Mouse (Mus musculus): ENCODE data around the gene Nobox. TPM values are rescaled to one million over a fixed set of nuclear protein-coding genes. Genes with fewer than 3 reads are reported as not detected.

Nobox gene
- polyA plus RNA-seq, 1 experiment from 2014 or later, result not detected

- peaks cover 6% of the 10 kb centered on the region for H3K4me1 ChIP-seq (replicated peaks; ENCODE audit: control insufficient read depth, insufficient read depth)
- H3K36me3 ChIP-seq (ENCODE audit: control insufficient read depth, insufficient read depth, low read length), result peaks cover 10% of the 10 kb centered on the region; the same call in 1 of the 2 replicates
- H3K9me3 ChIP-seq (ENCODE audit: control insufficient read depth, low read length), result no peaks in the 10 kb centered on the region
- 20% methylated on average over 6 of the region's 6 CpGs for WGBS
- ATAC-seq (ENCODE audit: low FRiP score, low TSS enrichment) (peak; percentile 88), DNase-seq (ENCODE audit: low spot score) (peak; percentile 38)
- no peak overlapping the region for H3K4me2 ChIP-seq (replicated peaks; ENCODE audit: low read depth)
- TF ChIP-seq EP300 (optimal IDR thresholded peaks at IDR 0.05) (no peak), CTCF (IDR thresholded peaks at IDR 0.05; ENCODE audit: low read depth) (no peak)
- no peak overlapping the region for H3K4me3 ChIP-seq (ENCODE audit: low read depth, low read length)
- H3K27me3 ChIP-seq (ENCODE audit: control insufficient read depth, insufficient read depth, low read length), result no peaks in the 10 kb centered on the region
- H3K9ac ChIP-seq (ENCODE audit: low read length), result no peak overlapping the region
- peak overlapping the region; percentile 74 for H3K27ac ChIP-seq (replicated peaks)
Measured at GRCm38 (mm10) chr6:43292471-43293076, 16.8 kb downstream of the Nobox start.

- DNase-seq (ENCODE audit: low spot score), result no peak
- H3K27ac ChIP-seq (replicated peaks), result peak overlapping the region; percentile 74
- peaks cover 10% of the 10 kb centered on the region; the same call in 1 of the 2 replicates for H3K36me3 ChIP-seq (ENCODE audit: control insufficient read depth, insufficient read depth, low read length)
- H3K9me3 ChIP-seq (ENCODE audit: control insufficient read depth, low read length), result no peaks in the 10 kb centered on the region
- no peak for TF ChIP-seq CTCF (IDR thresholded peaks at IDR 0.05; ENCODE audit: low read depth)
- TF ChIP-seq EP300 (optimal IDR thresholded peaks at IDR 0.05), result no peak
- no peak overlapping the region for H3K9ac ChIP-seq (ENCODE audit: low read length)
- no peaks in the 10 kb centered on the region for H3K27me3 ChIP-seq (ENCODE audit: control insufficient read depth, insufficient read depth, low read length)
- 32% methylated on average over 3 of the region's 3 CpGs for WGBS
- H3K4me3 ChIP-seq (ENCODE audit: low read depth, low read length), result no peak overlapping the region
- ATAC-seq (ENCODE audit: low FRiP score, low TSS enrichment), result peak; percentile 72
- H3K4me1 ChIP-seq (replicated peaks; ENCODE audit: control insufficient read depth, insufficient read depth), result peaks cover 6% of the 10 kb centered on the region
- H3K4me2 ChIP-seq (replicated peaks; ENCODE audit: low read depth), result no peak overlapping the region
Measured at GRCm38 (mm10) chr6:43292041-43292440, 17.3 kb downstream of the Nobox start.

- no peak for DNase-seq (ENCODE audit: low spot score)
- Histone ChIP-seq H3K4me2 (replicated peaks; ENCODE audit: low read depth) (no peak overlapping the region), H3K36me3 (ENCODE audit: control insufficient read depth, insufficient read depth, low read length) (peaks cover 28% of the 10 kb centered on the region), H3K27ac (replicated peaks) (no peak overlapping the region), H3K9me3 (ENCODE audit: control insufficient read depth, low read length) (no peaks in the 10 kb centered on the region), H3K4me3 (ENCODE audit: low read depth, low read length) (no peak overlapping the region), H3K4me1 (replicated peaks; ENCODE audit: control insufficient read depth, insufficient read depth) (no peaks in the 10 kb centered on the region), H3K9ac (ENCODE audit: low read length) (no peak overlapping the region), H3K27me3 (ENCODE audit: control insufficient read depth, insufficient read depth, low read length) (no peaks in the 10 kb centered on the region)
- no peak for TF ChIP-seq EP300 (optimal IDR thresholded peaks at IDR 0.05)
- TF ChIP-seq CTCF (IDR thresholded peaks at IDR 0.05; ENCODE audit: low read depth), result no peak
- WGBS, result 97% methylated on average over 5 of the region's 5 CpGs
- ATAC-seq (ENCODE audit: low FRiP score, low TSS enrichment), result no peak
Measured at GRCm38 (mm10) chr6:43280481-43280880, 28.9 kb downstream of the Nobox start.

- no peak overlapping the region for H3K4me2 ChIP-seq (replicated peaks; ENCODE audit: low read depth)
- no peaks in the 10 kb centered on the region for H3K9me3 ChIP-seq (ENCODE audit: control insufficient read depth, low read length)
- peaks cover 28% of the 10 kb centered on the region for H3K36me3 ChIP-seq (ENCODE audit: control insufficient read depth, insufficient read depth, low read length)
- no peak overlapping the region for H3K27ac ChIP-seq (replicated peaks)
- no peaks in the 10 kb centered on the region for H3K4me1 ChIP-seq (replicated peaks; ENCODE audit: control insufficient read depth, insufficient read depth)
- no peaks in the 10 kb centered on the region for H3K27me3 ChIP-seq (ENCODE audit: control insufficient read depth, insufficient read depth, low read length)
- ATAC-seq (ENCODE audit: low FRiP score, low TSS enrichment), result no peak
- no peak overlapping the region for H3K9ac ChIP-seq (ENCODE audit: low read length)
- no peak overlapping the region for H3K4me3 ChIP-seq (ENCODE audit: low read depth, low read length)
- no peak for TF ChIP-seq EP300 (optimal IDR thresholded peaks at IDR 0.05)
- peak; percentile 76 for TF ChIP-seq CTCF (IDR thresholded peaks at IDR 0.05; ENCODE audit: low read depth)
- DNase-seq (ENCODE audit: low spot score), result no peak
Measured at GRCm38 (mm10) chr6:43278247-43278646, 31.1 kb downstream of the Nobox start.

GRCm38 (mm10) chr6:43274123-43274522, 35.2 kb downstream of the Nobox start:
- H3K27ac ChIP-seq (replicated peaks), result no peak overlapping the region
- H3K4me1 ChIP-seq (replicated peaks; ENCODE audit: control insufficient read depth, insufficient read depth), result no peaks in the 10 kb centered on the region
- 81% methylated on average over 4 of the region's 4 CpGs for WGBS
- TF ChIP-seq EP300 (optimal IDR thresholded peaks at IDR 0.05) (no peak), CTCF (IDR thresholded peaks at IDR 0.05; ENCODE audit: low read depth) (no peak)
- DNase-seq (ENCODE audit: low spot score) (no peak), ATAC-seq (ENCODE audit: low FRiP score, low TSS enrichment) (no peak)
- H3K27me3 ChIP-seq (ENCODE audit: control insufficient read depth, insufficient read depth, low read length), result no peaks in the 10 kb centered on the region
- peaks cover 11% of the 10 kb centered on the region for H3K36me3 ChIP-seq (ENCODE audit: control insufficient read depth, insufficient read depth, low read length)
- no peak overlapping the region for H3K4me2 ChIP-seq (replicated peaks; ENCODE audit: low read depth)
- no peak overlapping the region for H3K4me3 ChIP-seq (ENCODE audit: low read depth, low read length)
- no peak overlapping the region for H3K9ac ChIP-seq (ENCODE audit: low read length)
- H3K9me3 ChIP-seq (ENCODE audit: control insufficient read depth, low read length), result no peaks in the 10 kb centered on the region

GRCm38 (mm10) chr6:43272597-43272996, 36.8 kb downstream of the Nobox start:
- H3K36me3 ChIP-seq (ENCODE audit: control insufficient read depth, insufficient read depth, low read length), result peaks cover 11% of the 10 kb centered on the region
- H3K27ac ChIP-seq (replicated peaks), result no peak overlapping the region
- H3K4me2 ChIP-seq (replicated peaks; ENCODE audit: low read depth), result no peak overlapping the region
- ATAC-seq (ENCODE audit: low FRiP score, low TSS enrichment), result no peak
- H3K9me3 ChIP-seq (ENCODE audit: control insufficient read depth, low read length), result no peaks in the 10 kb centered on the region
- TF ChIP-seq EP300 (optimal IDR thresholded peaks at IDR 0.05), result no peak
- no peak for TF ChIP-seq CTCF (IDR thresholded peaks at IDR 0.05; ENCODE audit: low read depth)
- no peak for DNase-seq (ENCODE audit: low spot score)
- no peak overlapping the region for H3K4me3 ChIP-seq (ENCODE audit: low read depth, low read length)
- no peaks in the 10 kb centered on the region for H3K4me1 ChIP-seq (replicated peaks; ENCODE audit: control insufficient read depth, insufficient read depth)
- H3K27me3 ChIP-seq (ENCODE audit: control insufficient read depth, insufficient read depth, low read length), result no peaks in the 10 kb centered on the region
- no peak overlapping the region for H3K9ac ChIP-seq (ENCODE audit: low read length)
